Mouse (Mus musculus) spleen, postnatal 4 days (tissue): Measurements from ENCODE around the gene Rbfox1.

Experiments used
- DNase-seq, 2 experiments: peaks; one replicate each; pipeline ENCODE4 v3.0.0; 2022; ENCODE audit warnings: low spot score in 2 of 2

Rbfox1 gene

GRCm38 (mm10) chr16:6829892-6830524, 944.9 kb downstream of the Rbfox1 start:
- no peak for DNase-seq

DNA sequence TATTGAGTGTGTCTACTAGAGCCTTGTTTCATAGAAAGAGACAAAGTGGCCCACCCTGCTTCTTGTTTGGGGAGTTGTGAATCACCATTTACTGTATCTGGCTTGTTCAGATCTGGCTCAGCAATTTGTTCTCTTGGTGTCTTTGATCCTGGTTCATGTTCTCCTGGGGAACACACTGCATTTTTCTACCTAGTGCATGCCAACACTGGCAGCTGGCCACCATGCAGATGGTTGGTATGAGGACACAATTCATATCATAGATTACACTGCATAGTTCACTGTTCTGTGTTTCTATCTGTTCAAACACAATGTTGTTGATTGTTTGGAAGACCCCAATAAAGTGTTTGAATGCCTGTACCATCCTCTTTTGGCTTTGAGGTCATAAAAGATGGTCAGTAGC, 948.3 kb downstream of the Rbfox1 start:
- DNase-seq: no peak

DNA sequence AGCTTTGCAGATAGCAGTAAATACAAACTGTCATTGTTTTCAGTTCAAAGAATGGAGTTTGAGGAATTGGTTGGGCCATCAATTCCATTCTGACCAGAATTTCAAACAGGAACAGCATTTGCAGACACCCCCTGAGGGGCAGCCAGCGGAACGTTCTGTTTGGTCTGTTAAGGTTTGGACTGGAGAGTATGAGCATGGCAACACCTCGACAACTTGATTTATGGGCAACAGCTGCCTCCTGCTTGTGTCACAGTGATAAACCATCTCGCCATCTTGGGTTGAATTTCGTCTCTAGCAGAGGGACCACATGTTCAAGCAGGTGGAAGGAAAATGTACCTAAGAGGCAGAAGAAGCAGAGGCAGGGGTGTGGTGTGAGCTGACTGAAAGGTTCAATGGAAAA, 949.9 kb downstream of the Rbfox1 start:
- no peak for DNase-seq

- peak in 1 of 2 experiments; percentile 14 for DNase-seq
These were observed 954.3 kb downstream of the Rbfox1 start for GRCm38 (mm10) chr16:6839299-6839995.

GRCm38 (mm10) chr16:6840007-6840406, 954.9 kb downstream of the Rbfox1 start:
- DNase-seq: no peak

DNA sequence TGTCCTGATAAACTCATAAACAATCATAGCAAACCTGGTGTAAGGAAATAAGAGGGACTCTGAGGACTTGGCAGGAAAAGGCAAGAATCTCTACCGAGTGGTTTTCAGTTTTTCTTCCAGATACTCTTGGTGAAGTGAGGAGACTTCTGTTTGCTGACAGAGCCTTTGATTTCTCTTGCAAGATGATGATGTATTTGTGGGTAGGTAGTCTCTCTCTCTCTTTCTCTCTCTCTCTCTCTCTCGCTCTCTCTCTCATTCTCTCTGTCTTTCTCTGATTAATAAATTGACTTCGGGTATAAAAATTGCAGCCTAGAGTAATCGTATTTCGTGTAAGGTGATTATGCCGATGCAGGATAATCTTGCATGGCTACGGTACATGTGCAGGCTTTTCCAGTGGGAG, 955.3 kb downstream of the Rbfox1 start:
- no peak for DNase-seq

GRCm38 (mm10) chr16:6842066-6842785, 957.1 kb downstream of the Rbfox1 start:
- no peak for DNase-seq

DNA sequence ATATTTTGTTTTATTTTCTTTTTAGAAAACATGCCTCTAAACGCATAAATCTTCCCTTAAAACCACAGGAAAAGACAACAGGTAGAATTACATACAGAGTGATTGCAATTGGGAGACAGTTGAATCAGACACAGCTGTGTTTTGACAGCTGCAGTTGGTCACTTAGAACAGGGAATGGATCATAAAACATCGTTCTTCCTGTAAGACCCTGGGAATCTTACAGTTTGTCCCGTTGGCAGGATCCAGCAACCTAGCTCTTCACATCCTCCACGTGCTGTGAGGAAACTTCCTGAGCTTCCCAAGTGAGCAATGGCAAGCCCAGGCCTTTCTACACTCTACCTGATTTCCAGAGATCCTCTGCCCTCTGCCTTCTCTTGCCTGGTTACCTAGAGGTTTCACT, 959.5 kb downstream of the Rbfox1 start:
- no peak for DNase-seq

DNA sequence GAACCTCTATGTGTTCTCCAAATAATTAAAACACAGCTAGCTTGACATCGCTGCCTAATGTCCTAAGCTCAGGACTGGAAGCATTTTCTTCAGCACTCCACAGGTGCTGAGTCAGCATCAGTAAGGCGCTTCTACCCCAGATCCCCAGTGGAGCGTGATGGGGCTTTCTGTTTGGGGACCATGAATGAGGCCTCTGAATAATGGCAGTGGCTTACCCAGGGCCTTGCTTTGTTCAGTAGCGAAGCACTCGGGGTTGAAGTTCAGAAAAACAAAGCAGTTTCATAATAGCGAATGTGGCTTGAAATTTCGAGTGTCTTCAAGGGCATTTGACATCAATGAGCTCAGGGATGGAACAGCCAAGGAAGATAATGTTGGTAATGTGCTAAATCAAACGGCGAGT, 966.2 kb downstream of the Rbfox1 start:
- DNase-seq: no peak

GRCm38 (mm10) chr16:6853796-6854195, 968.6 kb downstream of the Rbfox1 start:
- no peak for DNase-seq

DNA sequence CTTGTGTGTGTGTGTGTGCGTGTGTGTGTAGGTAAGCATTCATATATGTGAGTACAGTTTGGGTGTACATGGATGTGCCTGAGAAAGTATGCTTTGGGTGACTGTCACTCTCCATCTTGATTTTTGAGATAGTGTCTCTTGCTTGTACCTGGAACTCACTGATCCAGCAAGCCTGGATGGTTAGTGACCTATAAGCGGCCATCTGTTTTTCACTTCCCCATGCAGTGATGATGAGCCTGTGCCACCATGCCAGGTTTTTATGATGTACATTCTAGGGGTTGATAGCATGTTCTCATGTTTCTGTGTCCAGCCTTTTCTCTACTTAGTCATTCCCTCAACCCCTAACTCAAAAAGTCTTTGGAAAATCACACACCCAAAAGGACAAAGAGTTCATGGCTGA, 976.5 kb downstream of the Rbfox1 start:
- DNase-seq: no peak

- DNase-seq: no peak
These were observed 997.7 kb downstream of the Rbfox1 start for GRCm38 (mm10) chr16:6882683-6883430.

- no peak for DNase-seq
These were observed 998.6 kb downstream of the Rbfox1 start for GRCm38 (mm10) chr16:6883798-6884197.

DNA sequence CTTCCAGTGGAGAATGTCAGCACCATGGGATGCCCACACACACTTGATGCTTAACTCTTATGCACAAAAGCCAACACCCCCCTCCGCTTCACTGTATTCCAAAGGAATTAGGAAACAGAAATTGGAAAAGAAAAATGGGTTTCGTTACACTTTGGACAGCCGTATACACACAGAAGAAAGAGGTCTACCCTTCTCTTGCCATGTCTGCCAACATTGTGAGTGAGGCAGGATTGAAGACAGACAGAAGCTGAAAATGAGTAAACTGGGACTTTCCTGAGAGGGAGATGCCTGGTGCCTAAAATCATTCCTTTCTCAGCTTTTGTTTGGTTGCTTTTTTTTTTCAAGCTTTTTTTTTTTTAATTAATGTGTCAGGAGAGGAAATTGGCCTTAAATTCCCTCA, 1000.5 kb downstream of the Rbfox1 start:
- DNase-seq: no peak

- no peak for DNase-seq
These were observed 1004.1 kb downstream of the Rbfox1 start for GRCm38 (mm10) chr16:6889221-6889620.

DNA sequence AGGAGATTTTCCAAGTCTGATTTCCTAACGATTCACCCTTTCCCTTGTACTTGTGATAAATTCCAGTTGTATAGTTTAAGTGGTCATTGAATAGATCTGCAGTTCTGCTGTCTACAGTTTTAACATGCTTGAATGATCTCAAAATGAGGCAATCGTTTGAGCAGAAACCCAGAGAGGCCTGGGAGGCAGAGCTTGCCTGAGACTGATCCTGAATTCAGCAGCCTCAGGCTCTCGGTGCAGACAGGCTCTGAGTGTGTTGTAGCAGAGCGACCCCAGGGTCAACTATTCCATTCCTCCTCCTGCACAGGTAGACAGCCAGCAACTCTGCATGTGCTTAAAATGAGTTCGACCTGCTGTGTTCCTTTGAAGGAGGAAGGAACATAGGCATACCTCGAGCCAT, 1012.6 kb downstream of the Rbfox1 start:
- no peak for DNase-seq

GRCm38 (mm10) chr16:6900006-6900405, 1014.9 kb downstream of the Rbfox1 start:
- no peak for DNase-seq

GRCm38 (mm10) chr16:6904984-6905383, 1019.8 kb downstream of the Rbfox1 start:
- DNase-seq: no peak

DNA sequence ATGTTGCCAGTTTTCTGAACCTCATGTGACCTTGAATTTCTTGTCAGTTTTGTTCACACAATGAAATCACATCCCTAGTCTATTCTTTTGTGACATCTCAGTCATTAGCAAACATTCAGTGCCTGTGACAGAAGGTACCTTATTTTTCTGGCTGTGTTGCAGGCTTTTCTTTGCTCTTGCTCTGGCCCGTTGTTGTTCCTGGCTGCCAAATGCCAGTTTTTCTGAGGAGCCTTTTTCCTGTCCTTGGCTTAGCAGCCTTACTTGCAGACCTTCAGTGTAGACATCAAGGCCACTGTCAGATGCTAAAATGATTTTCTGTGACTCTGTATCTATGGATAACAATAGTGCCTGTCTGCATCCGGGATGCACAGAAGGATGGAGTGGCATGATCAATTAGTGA, 1020.8 kb downstream of the Rbfox1 start:
- DNase-seq: no peak

- DNase-seq: no peak
These were observed 1022.4 kb downstream of the Rbfox1 start for GRCm38 (mm10) chr16:6907550-6907949.

- no peak for DNase-seq
These were observed 1029.4 kb downstream of the Rbfox1 start for GRCm38 (mm10) chr16:6914531-6914930.

GRCm38 (mm10) chr16:6918641-6919040, 1033.5 kb downstream of the Rbfox1 start:
- no peak for DNase-seq
